Mouse (Mus musculus) gastrocnemius, postnatal 4 days (tissue): ENCODE measurements around the gene Bcl7c. TPM values are rescaled to one million over a fixed set of nuclear protein-coding genes. Genes with fewer than 3 reads are reported as not detected.
"Not testable (repeated sequence)": the region's sequence is repeated elsewhere in the genome, so short reads cannot be mapped to it uniquely, and the experiment has no call there.

Source experiments
- DNase-seq, 2 experiments: peaks; one replicate each; pipeline ENCODE4 v3.0.0; 2021 to 2022; ENCODE audit warnings: low spot score in 2 of 2, mixed read lengths in 2 of 2
- long read RNA-seq, 2 experiments: library from polyadenylated mRNA; stranded (forward); transcript quantifications; one replicate each; pipeline ENCODE4 v2.0.0; 2021
- total RNA-seq, 2 experiments: library from RNA; stranded (reverse); gene quantifications; 2 replicates each; pipeline ENCODE4 v1.2.3; 2021

Gene Bcl7c
- 100 to 1,000 TPM; 112 to 132 TPM for total RNA-seq
- long read RNA-seq, experiment 1, transcript Bcl7c-201 (6 exons, 1,132 nt) = major isoform, 64 of 77 reads
- long read RNA-seq, experiment 1, partial matches to known transcripts = 6 of 77 reads
- long read RNA-seq, experiment 1, other reads (novel, unspliced or antisense) = 6 of 77 reads
- long read RNA-seq, experiment 2, transcript Bcl7c-201 (6 exons, 1,132 nt) = major isoform, 87 of 107 reads
- long read RNA-seq, experiment 2, transcript Bcl7c-205 (6 exons, 891 nt) = minor isoform, 5 of 107 reads
- long read RNA-seq, experiment 2, partial matches to known transcripts = 5 of 107 reads
- long read RNA-seq, experiment 2, other reads (novel, unspliced or antisense) = 9 of 107 reads

GRCm38 (mm10) chr7:127708207-127709078 lies at the start of gene Bcl7c:
Gene Bcl7c (minus strand): TSS chr7:127708933.
- peak; percentile 89 to 92 for DNase-seq

- DNase-seq = no peak
Observed at GRCm38 (mm10) chr7:127753741-127754140, 45.0 kb upstream of the Bcl7c start.

GRCm38 (mm10) chr7:127753158-127753557 lies 44.4 kb upstream of the Bcl7c start:
- no peak for DNase-seq

GRCm38 (mm10) chr7:127752069-127752468 lies 43.3 kb upstream of the Bcl7c start:
- no peak for DNase-seq

GRCm38 (mm10) chr7:127751619-127752018 lies 42.9 kb upstream of the Bcl7c start:
- DNase-seq = no peak

GRCm38 (mm10) chr7:127750131-127751127 lies 41.7 kb upstream of the Bcl7c start:
- DNase-seq = no peak

- DNase-seq = no peak
Observed at GRCm38 (mm10) chr7:127748235-127748560, 39.5 kb upstream of the Bcl7c start.

GRCm38 (mm10) chr7:127747559-127748234 lies 39.0 kb upstream of the Bcl7c start:
- DNase-seq = no peak

- peak in 1 of 2 experiments; percentile 34 for DNase-seq
Observed at GRCm38 (mm10) chr7:127746494-127747491, 38.1 kb upstream of the Bcl7c start.

GRCm38 (mm10) chr7:127745652-127746493 lies 37.1 kb upstream of the Bcl7c start:
- peak; percentile 66 to 91 for DNase-seq

GRCm38 (mm10) chr7:127745251-127745651 lies 36.5 kb upstream of the Bcl7c start:
- DNase-seq = peak; percentile 61 to 89

GRCm38 (mm10) chr7:127744366-127745045 lies 35.8 kb upstream of the Bcl7c start, which contains the start of gene Fbxl19:
Gene Fbxl19 (plus strand): TSS chr7:127744543.
- DNase-seq = peak in 1 of 2 experiments; percentile 79

- not testable (repeated sequence) for DNase-seq
Observed at GRCm38 (mm10) chr7:127732066-127732465, 23.3 kb upstream of the Bcl7c start, which contains the start of gene Ctf2. Gene Ctf2 (minus strand): TSS chr7:127732166.

- no peak for DNase-seq
Observed at GRCm38 (mm10) chr7:127730170-127730569, 21.4 kb upstream of the Bcl7c start.

GRCm38 (mm10) chr7:127727898-127728297 lies 19.2 kb upstream of the Bcl7c start:
- DNase-seq = no peak

- no peak for DNase-seq
Observed at GRCm38 (mm10) chr7:127725924-127726323, 17.2 kb upstream of the Bcl7c start.

GRCm38 (mm10) chr7:127725490-127725889 lies 16.8 kb upstream of the Bcl7c start:
- no peak for DNase-seq
